Mouse (Mus musculus) lung, embryonic 14.5 days (tissue): Measurements from ENCODE around the gene Lingo3. TPM values are rescaled to one million over a fixed set of nuclear protein-coding genes. Genes with fewer than 3 reads are reported as not detected.

Experiments used
- ATAC-seq: fragments of 200-750 bp; cut with Nextera tagmentation; 2 replicates; pipeline ENCODE4 v1.8.0; 2017; ENCODE audit warnings: mild to moderate bottlenecking, moderate TSS enrichment, moderate library complexity; ENCODE audit not compliant: insufficient read depth
- DNase-seq: peaks from one replicate; pipeline ENCODE4 v3.0.0-alpha.2; 2015
- H3K27ac ChIP-seq: fragments of 300-500 bp; sonication (generic); 2 replicates; pipeline ENCODE4 v1.5.1; 2014; ENCODE audit warnings: low read depth, mild to moderate bottlenecking, moderate library complexity
- H3K27me3 ChIP-seq: fragments of 300-500 bp; sonication (generic); 2 replicates; pipeline ENCODE4 v1.6.1; 2014; ENCODE audit warnings: low read length, control low read depth; ENCODE audit not compliant: insufficient read depth
- H3K36me3 ChIP-seq: fragments of 300-500 bp; sonication (generic); 2 replicates; pipeline ENCODE4 v1.6.1; 2014; ENCODE audit warnings: control low read depth; ENCODE audit not compliant: insufficient read depth
- H3K4me1 ChIP-seq: fragments of 300-500 bp; sonication (generic); 2 replicates; pipeline ENCODE4 v1.6.1; 2014; ENCODE audit warnings: antibody characterized with exemption, control low read depth; ENCODE audit not compliant: insufficient read depth
- H3K4me2 ChIP-seq: fragments of 300-500 bp; sonication (generic); 2 replicates; pipeline ENCODE4 v1.6.1; 2014; ENCODE audit warnings: mild to moderate bottlenecking
- H3K4me3 ChIP-seq: fragments of 300-500 bp; sonication (generic); 2 replicates; pipeline ENCODE4 v1.5.1; 2014; ENCODE audit warnings: low read depth, low read length
- H3K9ac ChIP-seq: fragments of 300-500 bp; sonication (generic); 2 replicates; pipeline ENCODE4 v1.6.1; 2014
- H3K9me3 ChIP-seq: fragments of 300-500 bp; sonication (generic); 2 replicates; pipeline ENCODE4 v1.6.1; 2016; ENCODE audit warnings: low read depth, low read length, control low read depth
- CTCF ChIP-seq: IDR thresholded peaks from 2 replicates; pipeline ENCODE4 v1.5.1; 2016; ENCODE audit warnings: antibody characterized with exemption, low read depth
- WGBS: fragments of 180-500 bp; shearing (Covaris S2); extraction: QIAGEN DNeasy Blood & Tissue Kit; methylation state at CpG from one replicate; pipeline ENCODE4 v1.1.7; 2014; 5-methylcytosine and 5-hydroxymethylcytosine counted together
- polyA plus RNA-seq: library from polyadenylated mRNA; unstranded; fragments of >200 nt; fragmentation: Nextera tagmentation; extraction: Ambion mirVana; gene quantifications from 2 replicates; pipeline ENCODE4 v1.2.1, GENCODE M21; 2014

Lingo3 gene
- polyA plus RNA-seq, 1 experiment from 2014 or later: 0.17 TPM

- no peak for ATAC-seq
- DNase-seq: no peak
- TF ChIP-seq CTCF: no peak
- Histone ChIP-seq H3K27ac (no peak overlapping the region), H3K4me1 (no peaks in the 10 kb centered on the region), H3K36me3 (no peaks in the 10 kb centered on the region), H3K4me2 (no peak overlapping the region), H3K9me3 (no peaks in the 10 kb centered on the region), H3K9ac (no peak overlapping the region), H3K27me3 (peaks cover 43% of the 10 kb centered on the region), H3K4me3 (no peak overlapping the region)
- WGBS: 60% methylated on average over 8 of the region's 8 CpGs
These were observed 1.3 kb upstream of the Lingo3 start for GRCm38 (mm10) chr10:80845055-80845693.

- Histone ChIP-seq H3K36me3 (no peaks in the 10 kb centered on the region), H3K4me1 (no peaks in the 10 kb centered on the region), H3K4me3 (peak overlapping the region; percentile 41), H3K4me2 (peak overlapping the region; percentile 69), H3K27ac (no peak overlapping the region), H3K9me3 (no peaks in the 10 kb centered on the region), H3K9ac (peak overlapping the region; percentile 47), H3K27me3 (peaks cover 43% of the 10 kb centered on the region)
- DNase-seq (no peak), ATAC-seq (no peak)
- WGBS: 9% methylated on average over 32 of the region's 32 CpGs
- TF ChIP-seq CTCF: no peak
These were observed 530 bp downstream of the Lingo3 start for GRCm38 (mm10) chr10:80843087-80843930.

- no peaks in the 10 kb centered on the region for H3K36me3 ChIP-seq
- no peak for TF ChIP-seq CTCF
- H3K4me3 ChIP-seq: no peak overlapping the region
- H3K9me3 ChIP-seq: no peaks in the 10 kb centered on the region
- H3K4me1 ChIP-seq: no peaks in the 10 kb centered on the region
- 78% methylated on average over 15 of the region's 15 CpGs for WGBS
- no peak overlapping the region for H3K9ac ChIP-seq
- ATAC-seq (no peak), DNase-seq (no peak)
- H3K27ac ChIP-seq: no peak overlapping the region
- H3K27me3 ChIP-seq: peaks cover 44% of the 10 kb centered on the region
- no peak overlapping the region for H3K4me2 ChIP-seq
These were observed 1.5 kb downstream of the Lingo3 start for GRCm38 (mm10) chr10:80842334-80842733.

GRCm38 (mm10) chr10:80841685-80842084 lies 2.2 kb downstream of the Lingo3 start:
- WGBS: 80% methylated on average over 2 of the region's 2 CpGs
- Histone ChIP-seq H3K27me3 (peaks cover 51% of the 10 kb centered on the region), H3K27ac (no peak overlapping the region), H3K4me2 (no peak overlapping the region), H3K9me3 (no peaks in the 10 kb centered on the region), H3K36me3 (no peaks in the 10 kb centered on the region), H3K4me1 (no peaks in the 10 kb centered on the region), H3K9ac (no peak overlapping the region), H3K4me3 (no peak overlapping the region)
- DNase-seq (no peak), ATAC-seq (no peak)
- TF ChIP-seq CTCF: no peak

GRCm38 (mm10) chr10:80839848-80840247 lies 4.0 kb downstream of the Lingo3 start:
- 55% methylated on average over 6 of the region's 6 CpGs for WGBS
- Histone ChIP-seq H3K36me3 (no peaks in the 10 kb centered on the region), H3K27ac (no peak overlapping the region), H3K9ac (no peak overlapping the region), H3K4me3 (no peak overlapping the region), H3K4me2 (no peak overlapping the region), H3K27me3 (peaks cover 57% of the 10 kb centered on the region), H3K4me1 (no peaks in the 10 kb centered on the region), H3K9me3 (no peaks in the 10 kb centered on the region)
- ATAC-seq (no peak), DNase-seq (no peak)
- no peak for TF ChIP-seq CTCF

GRCm38 (mm10) chr10:80838346-80838912 lies 5.4 kb downstream of the Lingo3 start:
- no peak overlapping the region for H3K4me2 ChIP-seq
- no peaks in the 10 kb centered on the region for H3K4me1 ChIP-seq
- H3K9ac ChIP-seq: no peak overlapping the region
- DNase-seq (no peak), ATAC-seq (no peak)
- H3K4me3 ChIP-seq: no peak overlapping the region
- no peak overlapping the region for H3K27ac ChIP-seq
- peaks cover 57% of the 10 kb centered on the region for H3K27me3 ChIP-seq
- no peak for TF ChIP-seq CTCF
- no peaks in the 10 kb centered on the region for H3K36me3 ChIP-seq
- H3K9me3 ChIP-seq: no peaks in the 10 kb centered on the region
- 61% methylated on average over 2 of the region's 2 CpGs for WGBS

GRCm38 (mm10) chr10:80837827-80838226 lies 6.0 kb downstream of the Lingo3 start:
- ATAC-seq (no peak), DNase-seq (no peak)
- H3K4me2 ChIP-seq: no peak overlapping the region
- no peak overlapping the region for H3K4me3 ChIP-seq
- H3K9ac ChIP-seq: no peak overlapping the region
- H3K4me1 ChIP-seq: no peaks in the 10 kb centered on the region
- H3K27me3 ChIP-seq: peaks cover 53% of the 10 kb centered on the region
- H3K9me3 ChIP-seq: no peaks in the 10 kb centered on the region
- no peak for TF ChIP-seq CTCF
- WGBS: 14% methylated on average over 2 of the region's 2 CpGs
- no peak overlapping the region for H3K27ac ChIP-seq
- H3K36me3 ChIP-seq: no peaks in the 10 kb centered on the region
